Mouse (Mus musculus) brain, embryonic 14.5 days (tissue): ENCODE measurements around the gene Tedc2.

Experiments
- CTCF ChIP-seq: fragments of 200-500 bp; IDR thresholded peaks from 2 replicates; pipeline ENCODE4 v1.5.1; 2012; ENCODE audit warnings: inconsistent platforms, mild to moderate bottlenecking, moderate library complexity, borderline replicate concordance; ENCODE audit not compliant: insufficient read depth, insufficient read length; ENCODE audit errors: extremely low read depth
- POLR2A ChIP-seq: fragments of 200-500 bp; IDR thresholded peaks from 2 replicates; pipeline ENCODE4 v1.6.1; 2012; ENCODE audit warnings: mild to moderate bottlenecking, inconsistent platforms, borderline replicate concordance; ENCODE audit not compliant: poor library complexity, insufficient read depth, insufficient read length, severe bottlenecking; ENCODE audit errors: extremely low read depth

DNA sequence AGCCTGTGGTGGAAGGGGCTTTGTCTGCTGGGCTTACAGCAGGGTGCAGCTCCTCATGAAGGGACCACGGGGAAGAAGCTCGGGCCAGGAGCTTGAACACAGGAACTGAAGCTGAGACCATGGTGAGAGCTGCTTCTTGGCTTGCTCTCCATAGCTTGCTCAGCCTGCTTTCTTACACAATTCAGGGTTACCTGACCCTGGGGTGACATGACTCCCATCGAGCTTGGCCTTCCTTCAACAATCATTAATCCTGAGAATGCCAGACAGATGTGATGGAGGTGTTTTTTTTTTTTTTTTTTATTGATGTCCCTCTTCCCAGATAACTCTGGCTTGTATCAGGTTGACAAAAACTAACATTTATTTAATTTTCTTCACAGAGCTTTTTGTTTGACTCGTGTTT is 38.3 kb upstream of the Tedc2 start:
- TF ChIP-seq CTCF, result no peak
- no peak for TF ChIP-seq POLR2A
